Mouse (Mus musculus) spleen, postnatal 0 days (tissue): Measurements from ENCODE around the gene Prrg2. TPM values are rescaled to one million over a fixed set of nuclear protein-coding genes. Genes with fewer than 3 reads are reported as not detected.

Experiments
- polyA plus RNA-seq: library from polyadenylated mRNA; unstranded; fragments of >200 nt; fragmentation: Nextera tagmentation; extraction: Ambion mirVana; gene quantifications from 2 replicates; pipeline ENCODE4 v1.2.1, GENCODE M21; 2015

The Prrg2 gene
- polyA plus RNA-seq, result 10.0 and 12.4 TPM in 2 replicates

DNA sequence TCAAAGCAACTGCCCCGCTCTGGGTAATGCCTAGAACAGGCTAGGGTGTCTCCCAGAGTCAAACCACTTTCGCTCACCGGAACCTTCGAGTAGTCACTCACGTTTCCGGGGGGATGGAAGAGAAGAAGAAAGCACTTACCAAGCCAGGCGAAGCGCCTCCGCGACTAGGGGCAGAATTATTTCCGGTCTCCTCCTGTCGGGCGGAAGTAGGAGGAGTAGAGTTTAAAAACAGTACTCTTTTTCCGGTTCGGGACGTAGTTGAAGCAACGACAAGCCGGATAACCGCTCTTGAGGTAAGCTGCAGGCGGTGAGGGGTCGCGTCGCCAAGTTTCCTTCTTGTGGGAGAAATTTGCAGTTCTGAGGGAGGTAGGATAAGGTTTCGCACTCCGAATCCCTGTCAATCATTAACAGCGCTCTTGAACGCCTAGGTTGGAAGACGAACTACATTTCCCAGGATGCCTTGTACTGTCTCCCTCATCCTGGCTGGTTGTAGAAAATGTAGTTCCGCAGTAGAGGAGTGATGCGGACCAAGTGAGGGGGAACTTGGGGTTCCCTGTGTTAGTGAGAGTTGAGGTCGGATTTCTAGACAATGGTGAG lies at the start of gene Prrg2, which contains the start of gene Nosip:
Gene Prrg2, minus strand, starts transcription at position 439 of the 597 bp plus-strand sequence.
Gene Nosip, plus strand, starts transcription at position 191 of the 597 bp plus-strand sequence.

GRCm38 (mm10) chr7:45103652-45104180 lies 41.2 kb upstream of the Prrg2 start, which contains the start of gene Fcgrt:
TSS of gene Fcgrt (minus strand) at chr7:45103851.

GRCm38 (mm10) chr7:45092048-45092447 lies 29.6 kb upstream of the Prrg2 start, which contains the start of gene Rcn3:
TSS of gene Rcn3 (minus strand) at chr7:45092221.

GRCm38 (mm10) chr7:45052862-45053116 lies 9.7 kb downstream of the Prrg2 start, which contains the start of gene Prr12:
TSS of gene Prr12 (minus strand) at chr7:45052881.

DNA sequence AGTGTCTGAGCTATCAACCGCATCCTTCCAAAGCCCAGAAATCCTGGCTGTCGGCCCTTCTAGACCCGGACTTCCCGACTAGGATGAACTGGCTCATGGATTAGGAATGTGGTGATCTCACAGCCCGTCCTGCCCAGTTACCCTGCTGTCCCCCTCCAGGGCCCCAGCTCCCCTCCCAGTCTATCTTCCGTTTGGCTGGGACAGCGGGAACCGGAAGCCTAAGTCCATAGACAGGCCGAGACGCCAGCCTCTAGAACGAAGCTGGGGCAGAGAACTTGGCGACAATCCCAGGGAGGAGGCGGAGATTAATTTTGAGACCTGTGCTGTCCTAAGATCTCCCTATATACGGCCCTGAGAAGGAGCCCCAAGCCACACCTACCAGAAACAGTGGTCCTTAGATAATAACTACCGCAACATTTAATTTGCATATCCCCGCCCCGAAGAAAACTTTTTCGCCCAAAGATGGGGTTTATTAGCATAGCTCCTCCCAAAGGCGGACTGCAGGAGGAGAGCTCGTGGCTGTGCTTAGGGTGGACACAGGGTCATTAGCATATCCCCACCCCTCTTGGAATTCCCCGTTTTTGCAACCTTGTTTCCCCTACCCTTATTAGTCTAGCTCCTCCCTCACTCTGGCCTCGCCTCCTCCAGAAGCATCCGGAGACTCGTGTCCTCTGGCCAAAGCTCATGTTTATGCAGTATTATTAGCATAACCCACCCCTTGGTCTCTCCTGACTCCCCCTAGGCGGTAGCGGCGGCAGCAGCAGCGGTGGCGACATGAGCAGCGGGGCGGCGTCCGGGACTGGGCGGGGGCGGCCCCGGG lies 45.0 kb downstream of the Prrg2 start, which contains the start of gene Rras:
Gene Rras, plus strand, starts transcription at position 720 of the 820 bp plus-strand sequence.

GRCm38 (mm10) chr7:45015957-45016612 lies 46.4 kb downstream of the Prrg2 start, which contains the start of gene Scaf1:
TSS of gene Scaf1 (minus strand) at chr7:45016363.

Other genes starting within 250 kb of the Prrg2 start
- gene Nup62, start 246.6 kb downstream of the Prrg2 start, polyA plus RNA-seq, result 54.6 and 55.9 TPM in 2 replicates
- gene Il4i1, start 246.3 kb downstream of the Prrg2 start, polyA plus RNA-seq, result 2.1 and 2.3 TPM in 2 replicates
- 2.1 and 2.6 TPM in 2 replicates for gene Atf5, start 246.0 kb downstream of the Prrg2 start, polyA plus RNA-seq
- gene Akt1s1, start 213.7 kb downstream of the Prrg2 start, polyA plus RNA-seq, result 30.3 and 34.1 TPM in 2 replicates
- 34.9 and 39.2 TPM in 2 replicates for gene Tbc1d17, start 213.6 kb downstream of the Prrg2 start, polyA plus RNA-seq
- 44.6 and 51.7 TPM in 2 replicates for gene Pnkp, start 205.5 kb downstream of the Prrg2 start, polyA plus RNA-seq
- 75.8 and 108 TPM in 2 replicates for gene Ptov1, start 192.9 kb downstream of the Prrg2 start, polyA plus RNA-seq
- gene Med25, start 170.0 kb downstream of the Prrg2 start, polyA plus RNA-seq, result 39.9 and 44.7 TPM in 2 replicates
- 6.4 and 7.7 TPM in 2 replicates for gene Fuz, start 166.6 kb downstream of the Prrg2 start, polyA plus RNA-seq
- gene Ap2a1, start 133.2 kb downstream of the Prrg2 start, polyA plus RNA-seq, result 54.9 and 61.8 TPM in 2 replicates
- gene Tsks, start 119.5 kb downstream of the Prrg2 start, polyA plus RNA-seq, result 0.17 TPM in 1 of 2 replicates, not detected in the other
- 3.7 and 4.5 TPM in 2 replicates for gene Cpt1c, start 87.8 kb downstream of the Prrg2 start, polyA plus RNA-seq
- 215 and 217 TPM in 2 replicates for gene Prmt1, start 76.1 kb downstream of the Prrg2 start, polyA plus RNA-seq
- gene Irf3, start 65.0 kb downstream of the Prrg2 start, polyA plus RNA-seq, result 54.1 and 62.3 TPM in 2 replicates
- 28.5 and 32.0 TPM in 2 replicates for gene Bcl2l12, start 64.0 kb downstream of the Prrg2 start, polyA plus RNA-seq
- 15.0 and 17.0 TPM in 2 replicates for gene Scaf1, start 46.3 kb downstream of the Prrg2 start, polyA plus RNA-seq
- gene Rras, start 44.7 kb downstream of the Prrg2 start, polyA plus RNA-seq, result 25.6 and 26.0 TPM in 2 replicates
- 3.9 and 5.0 TPM in 2 replicates for gene Prr12, start 9.8 kb downstream of the Prrg2 start, polyA plus RNA-seq
- 37.2 and 45.0 TPM in 2 replicates for gene Nosip, start 248 bp downstream of the Prrg2 start, polyA plus RNA-seq
- gene Rcn3, start 29.5 kb upstream of the Prrg2 start, polyA plus RNA-seq, result 80.3 and 93.9 TPM in 2 replicates
- 59.4 and 86.0 TPM in 2 replicates for gene Fcgrt, start 41.2 kb upstream of the Prrg2 start, polyA plus RNA-seq
- gene Rps11, start 61.8 kb upstream of the Prrg2 start, polyA plus RNA-seq, result 1,257 and 1,307 TPM in 2 replicates
- 1,601 and 1,631 TPM in 2 replicates for gene Rpl13a, start 66.1 kb upstream of the Prrg2 start, polyA plus RNA-seq
- gene Gm45713, start 73.6 kb upstream of the Prrg2 start, polyA plus RNA-seq, result 0.35 and 0.44 TPM in 2 replicates
- gene Flt3l, start 73.8 kb upstream of the Prrg2 start, polyA plus RNA-seq, result 7.2 and 9.3 TPM in 2 replicates
- 45.1 and 48.9 TPM in 2 replicates for gene Pih1d1, start 91.6 kb upstream of the Prrg2 start, polyA plus RNA-seq
- gene Aldh16a1, start 91.9 kb upstream of the Prrg2 start, polyA plus RNA-seq, result 29.7 and 31.2 TPM in 2 replicates
- gene Slc17a7, start 101.3 kb upstream of the Prrg2 start, polyA plus RNA-seq, result not detected in 2 replicates
- gene Gfy, start 116.9 kb upstream of the Prrg2 start, polyA plus RNA-seq, result not detected in 2 replicates
- gene Pth2, start 118.3 kb upstream of the Prrg2 start, polyA plus RNA-seq, result not detected in 2 replicates
- 0.12 and 0.29 TPM in 2 replicates for gene Ccdc155, start 142.2 kb upstream of the Prrg2 start, polyA plus RNA-seq
- gene Dkkl1, start 149.5 kb upstream of the Prrg2 start, polyA plus RNA-seq, result 7.5 and 8.4 TPM in 2 replicates
- gene Tead2, start 153.1 kb upstream of the Prrg2 start, polyA plus RNA-seq, result 14.5 and 20.8 TPM in 2 replicates
- 71.1 and 87.7 TPM in 2 replicates for gene Cd37, start 176.4 kb upstream of the Prrg2 start, polyA plus RNA-seq
- gene Slc6a16, start 178.4 kb upstream of the Prrg2 start, polyA plus RNA-seq, result 0.10 TPM in 1 of 2 replicates, not detected in the other
- gene Slc6a21, start 214.8 kb upstream of the Prrg2 start, polyA plus RNA-seq, result not detected in 2 replicates